Mouse (Mus musculus): Measurements from ENCODE around the gene Olfr1042.
"Not testable (repeated sequence)": the region's sequence is repeated elsewhere in the genome, so short reads cannot be mapped to it uniquely, and the experiment has no call there.

The Olfr1042 gene

GRCm38 (mm10) chr2:86161738-86162137, at the start of gene Olfr1042:
Gene Olfr1042 (minus strand): TSS chr2:86161838.
- no peak for DNase-seq (ENCODE audit: low spot score in 2 of 2)

- no peak for DNase-seq (ENCODE audit: low spot score in 2 of 2)
These were observed 41.3 kb upstream of the Olfr1042 start, which contains the start of gene Olfr1045 for GRCm38 (mm10) chr2:86202909-86203308. Gene Olfr1045 (minus strand): TSS chr2:86203009.

GRCm38 (mm10) chr2:86195863-86196262, 34.2 kb upstream of the Olfr1042 start:
- DNase-seq (ENCODE audit: low spot score in 2 of 2): no peak

GRCm38 (mm10) chr2:86185583-86185982, 23.9 kb upstream of the Olfr1042 start, which contains the start of gene Olfr52:
Gene Olfr52 (minus strand): TSS chr2:86185683.
- no peak for DNase-seq (ENCODE audit: low spot score in 2 of 2)

- no peak for DNase-seq (ENCODE audit: low spot score in 2 of 2)
These were observed 18.3 kb upstream of the Olfr1042 start for GRCm38 (mm10) chr2:86179950-86180349.

GRCm38 (mm10) chr2:86177720-86178119, 16.1 kb upstream of the Olfr1042 start, which contains the start of gene Olfr1044:
Gene Olfr1044 (minus strand): TSS chr2:86177820.
- no peak for DNase-seq (ENCODE audit: low spot score in 2 of 2)

- DNase-seq (ENCODE audit: low spot score in 2 of 2): not testable (repeated sequence)
These were observed 13.8 kb upstream of the Olfr1042 start for GRCm38 (mm10) chr2:86175422-86175821.

GRCm38 (mm10) chr2:86167422-86167821, 5.8 kb upstream of the Olfr1042 start, which contains the start of gene Olfr1043:
Gene Olfr1043 (minus strand): TSS chr2:86167522.
- DNase-seq (ENCODE audit: low spot score in 2 of 2): no peak

- no peak for DNase-seq (ENCODE audit: low spot score in 2 of 2)
These were observed 15.0 kb downstream of the Olfr1042 start, which contains the start of gene Olfr1040 for GRCm38 (mm10) chr2:86146632-86147031. Gene Olfr1040 (minus strand): TSS chr2:86146732.

- no peak for DNase-seq (ENCODE audit: low spot score in 2 of 2)
These were observed 25.8 kb downstream of the Olfr1042 start, which contains the start of gene Olfr1039 for GRCm38 (mm10) chr2:86135828-86136227. Gene Olfr1039 (minus strand): TSS chr2:86135928.

Data from cerebellum, postnatal 4 days (tissue).